Mouse (Mus musculus): ENCODE data around the gene Fuz.

Gene Fuz

DNA sequence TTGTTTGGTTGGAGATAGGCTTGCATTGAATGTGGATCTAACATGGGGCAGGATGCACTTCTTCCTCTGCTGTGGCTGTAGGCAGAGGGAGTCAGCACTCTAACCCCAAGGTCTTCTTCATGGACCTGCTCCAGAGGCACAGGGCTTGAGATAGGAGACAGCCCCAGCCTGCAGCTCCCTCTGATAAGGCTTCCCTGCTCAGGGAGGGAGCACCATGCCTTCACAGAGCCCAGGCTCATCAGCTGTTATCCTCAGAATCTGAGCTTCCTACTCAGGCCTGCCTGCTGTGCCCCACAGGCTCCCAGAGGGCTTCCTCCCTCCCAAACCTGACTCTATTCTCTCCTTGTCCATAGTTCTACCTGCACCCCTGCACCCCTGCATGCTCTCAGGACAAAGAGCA is 26.7 kb downstream of the Fuz start:
- POLR2A ChIA-PET = interaction anchor here in 3 of 4 experiments (0.6 to 2.9 kb wide), 5 partner anchors 9 to 53 kb away, joined by 3 to 19 read pairs (median 3); partner anchors contain the start of genes Ptov1 (in 1 of the 3) and Tsks (in 1 of the 3)
- CTCF ChIA-PET = no interaction called here

DNA sequence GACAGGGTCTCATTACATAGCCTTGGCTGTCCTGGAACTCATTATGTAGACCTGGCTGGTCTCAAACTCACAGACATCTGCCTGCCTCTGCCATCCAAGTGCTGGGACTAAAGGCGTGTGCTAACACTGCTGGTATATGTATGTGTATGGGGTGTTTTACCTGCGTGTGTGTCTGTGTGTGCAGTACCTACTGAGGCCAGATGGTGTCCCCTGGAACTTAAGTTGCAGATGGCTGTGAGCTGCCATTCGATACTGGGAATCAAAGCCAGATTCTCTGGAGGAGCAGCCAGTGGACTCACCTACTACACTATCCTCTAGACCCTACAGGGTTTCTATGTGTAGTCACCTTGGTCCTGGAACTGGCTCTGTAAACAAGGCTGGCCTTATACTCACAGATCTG is 29.6 kb downstream of the Fuz start:
- CTCF ChIA-PET = interaction anchor here (0.6 to 2.1 kb wide), 20 partner anchors 12 to 250 kb away, joined by 3 to 12 read pairs (median 4); no protein-coding TSS in a partner anchor
- POLR2A ChIA-PET = interaction anchor here in 3 of 4 experiments (0.6 to 1.5 kb wide), 17 partner anchors 10 to 852 kb away, joined by 3 to 6 read pairs (median 3); partner anchors contain the start of genes Atf5 (in 1 of the 3), Il4i1 (in 1 of the 3), Med25 (in 1 of the 3) and Nup62 (in 1 of the 3)

DNA sequence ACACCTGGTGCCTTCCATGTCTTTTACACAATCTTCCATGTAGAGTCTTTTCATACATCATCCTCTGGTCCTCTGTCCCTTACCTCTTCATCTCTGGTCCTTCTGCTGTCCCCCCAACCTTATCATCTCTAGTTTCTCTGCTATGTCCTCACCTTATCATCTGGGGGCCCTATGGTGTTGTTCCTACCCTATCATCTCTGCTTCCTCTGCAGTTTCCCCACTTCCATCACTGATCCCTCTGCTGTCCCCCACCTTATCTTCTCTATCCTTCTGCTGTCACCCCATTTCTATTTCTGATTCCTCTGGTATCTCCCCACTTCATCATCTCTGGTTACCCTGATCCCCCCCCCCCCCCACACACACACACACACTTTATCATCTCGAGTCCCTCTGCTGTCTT is 32.7 kb downstream of the Fuz start:
- CTCF ChIA-PET = interaction anchor here in 3 of 4 experiments (0.6 to 2.8 kb wide), 6 partner anchors 29 to 543 kb away, joined by 3 to 16 read pairs (median 6); no protein-coding TSS in a partner anchor
- POLR2A ChIA-PET = interaction anchor here in 3 of 4 experiments (0.8 to 4.7 kb wide), 35 partner anchors 8 to 401 kb away, joined by 4 to 108 read pairs (median 12); partner anchors contain the start of genes Akt1s1 (in 2 of the 3), Tbc1d17 (in 2 of the 3), Tsks (in 2 of the 3) and Aldh16a1 (in 1 of the 3)

- ChIA-PET POLR2A (interaction anchor here in 3 of 4 experiments (0.5 to 4.7 kb wide), 125 partner anchors 9 to 944 kb away, joined by 3 to 108 read pairs (median 5); partner anchors contain the start of genes Akt1s1 (in 3 of the 3), Atf5 (in 3 of the 3), Il4i1 (in 3 of the 3) and Nup62 (in 3 of the 3)), CTCF (interaction anchor here (0.5 to 3.3 kb wide), 41 partner anchors 9 to 666 kb away, joined by 3 to 32 read pairs (median 4); partner anchors contain the start of genes Akt1s1 (in 1 of the 4), Flt3l (in 1 of the 4), Fuz (in 1 of the 4) and Gm45713 (in 1 of the 4))
Observed at GRCm38 (mm10) chr7:44929204-44930151, 33.6 kb downstream of the Fuz start, which contains the start of gene Ap2a1. Gene Ap2a1 (minus strand): TSS chr7:44929496.

GRCm38 (mm10) chr7:44938680-44939079 is 42.8 kb downstream of the Fuz start:
- CTCF ChIA-PET = interaction anchor here in 2 of 4 experiments (0.5 to 1.6 kb wide), 2 partner anchors 9 to 48 kb away, joined by 4 to 5 read pairs; partner anchors contain the start of genes Ap2a1 (in 1 of the 2) and Prmt1 (in 1 of the 2)
- POLR2A ChIA-PET = interaction anchor here in 3 of 4 experiments (0.8 to 10.7 kb wide), 11 partner anchors 8 to 230 kb away, joined by 3 to 109 read pairs (median 4); partner anchors contain the start of genes Ap2a1 (in 2 of the 3) and Izumo2 (in 1 of the 3)

DNA sequence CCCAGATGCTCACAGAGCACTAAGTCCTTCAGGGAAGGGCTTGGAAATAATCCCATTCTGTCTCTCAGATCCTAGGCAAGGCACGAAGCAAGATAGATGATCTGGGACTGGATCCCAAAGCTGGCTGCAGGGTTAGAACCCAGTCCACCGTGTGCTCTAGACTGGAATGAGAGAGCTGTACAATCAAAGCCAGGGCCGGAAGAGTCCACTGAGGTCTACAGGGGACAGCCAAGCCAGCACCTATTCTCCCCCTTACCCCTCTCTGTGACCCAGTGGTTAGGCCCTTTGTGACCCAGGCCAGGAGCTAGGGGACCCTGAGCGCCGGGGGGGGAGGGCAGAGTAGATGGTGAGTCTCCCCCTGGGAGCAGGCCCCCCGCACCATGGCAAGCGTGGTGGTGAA is 47.0 kb downstream of the Fuz start, which contains the start of gene Tsks:
Gene Tsks (plus strand): TSS at position 301 of the 400 bp plus-strand sequence.
- ChIA-PET CTCF (interaction anchor here in 3 of 4 experiments (0.6 to 0.8 kb wide), 4 partner anchors 10 to 416 kb away, joined by 3 to 7 read pairs (median 4); no protein-coding TSS in a partner anchor), POLR2A (interaction anchor here (0.5 to 10.7 kb wide), 27 partner anchors 8 to 424 kb away, joined by 3 to 109 read pairs (median 4); partner anchors contain the start of genes Ap2a1 (in 2 of the 4), Ptov1 (in 2 of the 4), Kcnc3 (in 1 of the 4) and Nup62 (in 1 of the 4))

DNA sequence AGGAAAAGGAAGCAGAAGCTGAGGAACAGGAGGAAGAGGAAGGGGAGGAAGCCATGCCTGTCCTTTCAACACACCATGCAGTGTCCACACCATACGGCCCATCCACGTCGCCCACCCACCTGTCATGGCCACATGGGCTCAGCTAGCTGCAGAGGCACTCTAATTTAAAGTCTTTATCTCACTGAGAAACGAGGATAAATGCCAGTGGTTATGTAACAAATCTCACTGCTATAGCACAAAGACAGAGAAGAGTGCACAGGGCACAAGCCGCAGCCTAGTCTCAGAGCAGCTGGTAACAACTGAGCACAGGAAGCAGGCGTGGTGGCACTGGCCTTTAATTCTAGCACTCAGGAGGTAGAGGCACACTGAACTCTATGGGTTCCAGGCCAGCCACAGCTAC is 54.0 kb downstream of the Fuz start:
- ChIA-PET POLR2A (interaction anchor here (0.7 to 6.4 kb wide), 14 partner anchors 8 to 241 kb away, joined by 3 to 109 read pairs (median 5); partner anchors contain the start of genes Atf5 (in 2 of the 4), Il4i1 (in 2 of the 4), Nup62 (in 2 of the 4) and Tsks (in 2 of the 4)), CTCF (interaction anchor here in 3 of 4 experiments (1.0 to 1.4 kb wide), 4 partner anchors 8 to 89 kb away, joined by 3 to 4 read pairs (median 3); no protein-coding TSS in a partner anchor)

- ChIA-PET POLR2A (interaction anchor here (0.5 to 6.4 kb wide), 156 partner anchors 8 to 706 kb away, joined by 3 to 109 read pairs (median 6); partner anchors contain the start of genes Akt1s1 (in 3 of the 4), Ap2a1 (in 3 of the 4), Atf5 (in 3 of the 4) and Fuz (in 3 of the 4)), CTCF (interaction anchor here (0.6 to 2.4 kb wide), 32 partner anchors 11 to 349 kb away, joined by 3 to 32 read pairs (median 4); partner anchors contain the start of genes Ap2a1 (in 2 of the 4), Flt3l (in 1 of the 4), Pnkp (in 1 of the 4) and Prmt1 (in 1 of the 4))
Observed at GRCm38 (mm10) chr7:44951960-44952359, 56.1 kb downstream of the Fuz start.
